Mouse (Mus musculus): Measurements from ENCODE around the gene Ermp1. TPM values are rescaled to one million over a fixed set of nuclear protein-coding genes. Genes with fewer than 3 reads are reported as not detected.

Ermp1 gene
- polyA plus RNA-seq, 1 experiment from 2014 or later: 10.9 TPM

- H3K9me3 ChIP-seq (ENCODE audit: control insufficient read depth, low read length): no peaks in the 10 kb centered on the region
- no peak overlapping the region for H3K4me2 ChIP-seq (replicated peaks; ENCODE audit: low read depth, low read length)
- H3K4me3 ChIP-seq (ENCODE audit: low read depth, low read length): no peak overlapping the region
- DNase-seq (ENCODE audit: low spot score) (no peak), ATAC-seq (ENCODE audit: low FRiP score) (no peak)
- no peaks in the 10 kb centered on the region for H3K36me3 ChIP-seq (ENCODE audit: control insufficient read depth, insufficient read depth, low read length)
- 85% methylated on average over 4 of the region's 4 CpGs for WGBS
- no peak overlapping the region for H3K27ac ChIP-seq (ENCODE audit: low read depth, low read length)
- H3K27me3 ChIP-seq (ENCODE audit: control insufficient read depth, insufficient read depth, low read length): no peaks in the 10 kb centered on the region
- no peaks in the 10 kb centered on the region for H3K4me1 ChIP-seq (replicated peaks; ENCODE audit: control insufficient read depth, insufficient read depth, low read length)
- no peak overlapping the region for H3K9ac ChIP-seq (ENCODE audit: low read depth, low read length)
Measured at GRCm38 (mm10) chr19:29656029-29656428, 7.8 kb upstream of the Ermp1 start.

- H3K4me2 ChIP-seq (replicated peaks; ENCODE audit: low read depth, low read length): no peak overlapping the region
- no peaks in the 10 kb centered on the region for H3K4me1 ChIP-seq (replicated peaks; ENCODE audit: control insufficient read depth, insufficient read depth, low read length)
- no peak overlapping the region for H3K9ac ChIP-seq (ENCODE audit: low read depth, low read length)
- no peak overlapping the region for H3K27ac ChIP-seq (ENCODE audit: low read depth, low read length)
- H3K27me3 ChIP-seq (ENCODE audit: control insufficient read depth, insufficient read depth, low read length): no peaks in the 10 kb centered on the region
- peak; percentile 6 for DNase-seq (ENCODE audit: low spot score)
- no peaks in the 10 kb centered on the region for H3K36me3 ChIP-seq (ENCODE audit: control insufficient read depth, insufficient read depth, low read length)
- H3K4me3 ChIP-seq (ENCODE audit: low read depth, low read length): no peak overlapping the region
- ATAC-seq (ENCODE audit: low FRiP score): no peak
- WGBS: 32% methylated on average over 6 of the region's 6 CpGs
- no peaks in the 10 kb centered on the region for H3K9me3 ChIP-seq (ENCODE audit: control insufficient read depth, low read length)
Measured at GRCm38 (mm10) chr19:29655148-29655547, 6.9 kb upstream of the Ermp1 start.

GRCm38 (mm10) chr19:29653768-29654265 lies 5.6 kb upstream of the Ermp1 start:
- H3K9ac ChIP-seq (ENCODE audit: low read depth, low read length): no peak overlapping the region
- no peaks in the 10 kb centered on the region for H3K27me3 ChIP-seq (ENCODE audit: control insufficient read depth, insufficient read depth, low read length)
- no peak for DNase-seq (ENCODE audit: low spot score)
- no peak overlapping the region for H3K27ac ChIP-seq (ENCODE audit: low read depth, low read length)
- no peaks in the 10 kb centered on the region for H3K4me1 ChIP-seq (replicated peaks; ENCODE audit: control insufficient read depth, insufficient read depth, low read length)
- WGBS: 95% methylated on average over 9 of the region's 9 CpGs
- H3K4me3 ChIP-seq (ENCODE audit: low read depth, low read length): no peak overlapping the region
- no peaks in the 10 kb centered on the region for H3K36me3 ChIP-seq (ENCODE audit: control insufficient read depth, insufficient read depth, low read length)
- no peaks in the 10 kb centered on the region for H3K9me3 ChIP-seq (ENCODE audit: control insufficient read depth, low read length)
- no peak overlapping the region for H3K4me2 ChIP-seq (replicated peaks; ENCODE audit: low read depth, low read length)
- ATAC-seq (ENCODE audit: low FRiP score): no peak

- no peak overlapping the region for H3K4me2 ChIP-seq (replicated peaks; ENCODE audit: low read depth, low read length)
- ATAC-seq (ENCODE audit: low FRiP score) (no peak), DNase-seq (ENCODE audit: low spot score) (no peak)
- no peaks in the 10 kb centered on the region for H3K9me3 ChIP-seq (ENCODE audit: control insufficient read depth, low read length)
- no peaks in the 10 kb centered on the region for H3K27me3 ChIP-seq (ENCODE audit: control insufficient read depth, insufficient read depth, low read length)
- H3K27ac ChIP-seq (ENCODE audit: low read depth, low read length): no peak overlapping the region
- H3K4me3 ChIP-seq (ENCODE audit: low read depth, low read length): no peak overlapping the region
- H3K4me1 ChIP-seq (replicated peaks; ENCODE audit: control insufficient read depth, insufficient read depth, low read length): no peaks in the 10 kb centered on the region
- H3K36me3 ChIP-seq (ENCODE audit: control insufficient read depth, insufficient read depth, low read length): 0 out of 2 replicates have a peak, but pooled peaks cover 2% of the 10 kb centered on the region
- WGBS: 85% methylated on average over 1 of the region's 1 CpGs
- H3K9ac ChIP-seq (ENCODE audit: low read depth, low read length): no peak overlapping the region
Measured at GRCm38 (mm10) chr19:29649683-29650082, 1.5 kb upstream of the Ermp1 start.

GRCm38 (mm10) chr19:29648550-29648914 lies 317 bp upstream of the Ermp1 start:
- Histone ChIP-seq H3K9me3 (ENCODE audit: control insufficient read depth, low read length) (no peaks in the 10 kb centered on the region), H3K4me3 (ENCODE audit: low read depth, low read length) (no peak overlapping the region; the same call in 1 of the 2 replicates), H3K27ac (ENCODE audit: low read depth, low read length) (no peak overlapping the region), H3K36me3 (ENCODE audit: control insufficient read depth, insufficient read depth, low read length) (0 out of 2 replicates have a peak, but pooled peaks cover 2% of the 10 kb centered on the region), H3K4me2 (replicated peaks; ENCODE audit: low read depth, low read length) (peak overlapping the region; percentile 5; the same call in 1 of the 2 replicates), H3K27me3 (ENCODE audit: control insufficient read depth, insufficient read depth, low read length) (no peaks in the 10 kb centered on the region), H3K4me1 (replicated peaks; ENCODE audit: control insufficient read depth, insufficient read depth, low read length) (no peaks in the 10 kb centered on the region), H3K9ac (ENCODE audit: low read depth, low read length) (no peak overlapping the region; the same call in 1 of the 2 replicates)
- no peak for DNase-seq (ENCODE audit: low spot score)
- ATAC-seq (ENCODE audit: low FRiP score): no peak
- 29% methylated on average over 4 of the region's 4 CpGs for WGBS

- Histone ChIP-seq H3K27me3 (ENCODE audit: control insufficient read depth, insufficient read depth, low read length) (no peaks in the 10 kb centered on the region), H3K4me1 (replicated peaks; ENCODE audit: control insufficient read depth, insufficient read depth, low read length) (no peaks in the 10 kb centered on the region), H3K9ac (ENCODE audit: low read depth, low read length) (no peak overlapping the region), H3K27ac (ENCODE audit: low read depth, low read length) (no peak overlapping the region), H3K9me3 (ENCODE audit: control insufficient read depth, low read length) (no peaks in the 10 kb centered on the region), H3K36me3 (ENCODE audit: control insufficient read depth, insufficient read depth, low read length) (0 out of 2 replicates have a peak, but pooled peaks cover 2% of the 10 kb centered on the region), H3K4me3 (ENCODE audit: low read depth, low read length) (no peak overlapping the region), H3K4me2 (replicated peaks; ENCODE audit: low read depth, low read length) (no peak overlapping the region)
- ATAC-seq (ENCODE audit: low FRiP score): no peak
- no peak for DNase-seq (ENCODE audit: low spot score)
- WGBS: 95% methylated on average over 6 of the region's 6 CpGs
Measured at GRCm38 (mm10) chr19:29644747-29645146, 3.5 kb downstream of the Ermp1 start.

- DNase-seq (ENCODE audit: low spot score) (no peak), ATAC-seq (ENCODE audit: low FRiP score) (no peak)
- no peak overlapping the region for H3K27ac ChIP-seq (ENCODE audit: low read depth, low read length)
- no peaks in the 10 kb centered on the region for H3K9me3 ChIP-seq (ENCODE audit: control insufficient read depth, low read length)
- no peak overlapping the region for H3K4me2 ChIP-seq (replicated peaks; ENCODE audit: low read depth, low read length)
- no peak overlapping the region for H3K4me3 ChIP-seq (ENCODE audit: low read depth, low read length)
- H3K27me3 ChIP-seq (ENCODE audit: control insufficient read depth, insufficient read depth, low read length): no peaks in the 10 kb centered on the region
- H3K36me3 ChIP-seq (ENCODE audit: control insufficient read depth, insufficient read depth, low read length): 0 out of 2 replicates have a peak, but pooled peaks cover 2% of the 10 kb centered on the region
- no peak overlapping the region for H3K9ac ChIP-seq (ENCODE audit: low read depth, low read length)
- WGBS: 85% methylated on average over 11 of the region's 11 CpGs
- H3K4me1 ChIP-seq (replicated peaks; ENCODE audit: control insufficient read depth, insufficient read depth, low read length): no peaks in the 10 kb centered on the region
Measured at GRCm38 (mm10) chr19:29643194-29643922, 4.9 kb downstream of the Ermp1 start.

- 0 out of 2 replicates have a peak, but pooled peaks cover 2% of the 10 kb centered on the region for H3K36me3 ChIP-seq (ENCODE audit: control insufficient read depth, insufficient read depth, low read length)
- no peak overlapping the region for H3K9ac ChIP-seq (ENCODE audit: low read depth, low read length)
- H3K27ac ChIP-seq (ENCODE audit: low read depth, low read length): no peak overlapping the region
- 60% methylated on average over 6 of the region's 6 CpGs for WGBS
- H3K4me1 ChIP-seq (replicated peaks; ENCODE audit: control insufficient read depth, insufficient read depth, low read length): no peaks in the 10 kb centered on the region
- H3K4me3 ChIP-seq (ENCODE audit: low read depth, low read length): no peak overlapping the region
- H3K9me3 ChIP-seq (ENCODE audit: control insufficient read depth, low read length): no peaks in the 10 kb centered on the region
- DNase-seq (ENCODE audit: low spot score) (no peak), ATAC-seq (ENCODE audit: low FRiP score) (no peak)
- no peak overlapping the region for H3K4me2 ChIP-seq (replicated peaks; ENCODE audit: low read depth, low read length)
- H3K27me3 ChIP-seq (ENCODE audit: control insufficient read depth, insufficient read depth, low read length): no peaks in the 10 kb centered on the region
Measured at GRCm38 (mm10) chr19:29642211-29642610, 6.0 kb downstream of the Ermp1 start.

GRCm38 (mm10) chr19:29641510-29641909 lies 6.7 kb downstream of the Ermp1 start:
- no peak overlapping the region for H3K27ac ChIP-seq (ENCODE audit: low read depth, low read length)
- H3K9ac ChIP-seq (ENCODE audit: low read depth, low read length): no peak overlapping the region
- H3K4me3 ChIP-seq (ENCODE audit: low read depth, low read length): no peak overlapping the region
- no peaks in the 10 kb centered on the region for H3K27me3 ChIP-seq (ENCODE audit: control insufficient read depth, insufficient read depth, low read length)
- 57% methylated on average over 5 of the region's 5 CpGs for WGBS
- no peaks in the 10 kb centered on the region for H3K4me1 ChIP-seq (replicated peaks; ENCODE audit: control insufficient read depth, insufficient read depth, low read length)
- ATAC-seq (ENCODE audit: low FRiP score): no peak
- H3K9me3 ChIP-seq (ENCODE audit: control insufficient read depth, low read length): no peaks in the 10 kb centered on the region
- no peak overlapping the region for H3K4me2 ChIP-seq (replicated peaks; ENCODE audit: low read depth, low read length)
- 0 out of 2 replicates have a peak, but pooled peaks cover 2% of the 10 kb centered on the region for H3K36me3 ChIP-seq (ENCODE audit: control insufficient read depth, insufficient read depth, low read length)
- DNase-seq (ENCODE audit: low spot score): no peak

Measured in hindbrain, embryonic 11.5 days (tissue).